Mouse (Mus musculus) lung, embryonic 15.5 days (tissue): ENCODE data around the gene Cul4b. TPM values are rescaled to one million over a fixed set of nuclear protein-coding genes. Genes with fewer than 3 reads are reported as not detected.

ENCODE experiments used
- ATAC-seq: fragments of 200-750 bp; cut with Nextera tagmentation; 2 replicates; pipeline ENCODE4 v1.8.0; 2017; ENCODE audit warnings: moderate number of reproducible peaks, borderline replicate concordance; ENCODE audit not compliant: low FRiP score, low TSS enrichment; ENCODE audit errors: extremely low read depth
- H3K27ac ChIP-seq: fragments of 300-500 bp; sonication (generic); 2 replicates; pipeline ENCODE4 v1.5.1; 2015; ENCODE audit warnings: moderate library complexity, mild to moderate bottlenecking, inconsistent platforms
- H3K27me3 ChIP-seq: fragments of 300-500 bp; sonication (generic); 2 replicates; pipeline ENCODE4 v1.6.1; 2015; ENCODE audit warnings: inconsistent platforms
- H3K36me3 ChIP-seq: fragments of 300-500 bp; sonication (generic); 2 replicates; pipeline ENCODE4 v1.6.1; 2015; ENCODE audit warnings: inconsistent platforms
- H3K4me1 ChIP-seq: fragments of 300-500 bp; sonication (generic); 2 replicates; pipeline ENCODE4 v1.6.1; 2015; ENCODE audit warnings: inconsistent platforms
- H3K4me2 ChIP-seq: fragments of 300-500 bp; sonication (generic); 2 replicates; pipeline ENCODE4 v1.6.1; 2015; ENCODE audit warnings: inconsistent platforms, mild to moderate bottlenecking, moderate library complexity
- H3K4me3 ChIP-seq: fragments of 300-500 bp; sonication (generic); 2 replicates; pipeline ENCODE4 v1.5.1; 2015; ENCODE audit warnings: mild to moderate bottlenecking, inconsistent platforms
- H3K9ac ChIP-seq: fragments of 300-500 bp; sonication (generic); 2 replicates; pipeline ENCODE4 v1.6.1; 2015; ENCODE audit warnings: inconsistent platforms
- H3K9me3 ChIP-seq: fragments of 300-500 bp; sonication (generic); 2 replicates; pipeline ENCODE4 v1.6.1; 2016; ENCODE audit warnings: inconsistent platforms
- WGBS: fragments of 180-500 bp; shearing (Covaris S2); methylation state at CpG from one replicate; pipeline ENCODE4 v1.1.7; 2015; 5-methylcytosine and 5-hydroxymethylcytosine counted together
- polyA plus RNA-seq: library from polyadenylated mRNA; unstranded; fragments of >200 nt; fragmentation: Nextera tagmentation; extraction: Ambion mirVana; gene quantifications from 2 replicates; pipeline ENCODE4 v1.2.1, GENCODE M21; 2015

The Cul4b gene
- polyA plus RNA-seq: 23.7 and 23.8 TPM in 2 replicates

DNA sequence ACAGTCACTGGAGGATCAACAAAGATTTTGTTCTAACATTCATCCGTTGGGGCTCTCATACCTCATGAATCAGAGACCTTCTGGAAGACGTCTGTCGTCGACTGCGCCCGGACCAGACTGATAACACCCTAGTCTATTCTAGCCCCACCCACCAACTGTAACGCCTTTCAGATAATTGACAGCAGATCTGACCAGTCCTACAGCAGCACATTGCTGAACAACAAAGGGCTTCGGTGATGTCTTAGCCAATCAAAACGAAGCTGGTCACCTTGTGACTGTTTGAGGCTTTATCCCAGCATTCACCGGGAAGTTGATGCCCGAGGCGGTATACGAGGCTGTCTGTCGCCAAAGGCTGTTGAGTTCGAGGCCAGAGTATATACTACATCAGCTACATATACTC is at the start of gene Cul4b:
Gene Cul4b (minus strand): TSS at position 119 of the 400 bp plus-strand sequence.
- Histone ChIP-seq H3K9me3 (no peaks in the 10 kb centered on the region), H3K4me3 (no peak within 1 kb of the TSS), H3K4me1 (no peaks in the 10 kb centered on the region), H3K27ac (no peak within 1 kb of the TSS), H3K36me3 (no peaks in the 10 kb centered on the region), H3K4me2 (no peak within 1 kb of the TSS), H3K27me3 (no peaks in the 10 kb centered on the region), H3K9ac (no peak within 1 kb of the TSS)
- WGBS: 75% methylated on average over 15 of the region's 15 CpGs
- no peak for ATAC-seq

DNA sequence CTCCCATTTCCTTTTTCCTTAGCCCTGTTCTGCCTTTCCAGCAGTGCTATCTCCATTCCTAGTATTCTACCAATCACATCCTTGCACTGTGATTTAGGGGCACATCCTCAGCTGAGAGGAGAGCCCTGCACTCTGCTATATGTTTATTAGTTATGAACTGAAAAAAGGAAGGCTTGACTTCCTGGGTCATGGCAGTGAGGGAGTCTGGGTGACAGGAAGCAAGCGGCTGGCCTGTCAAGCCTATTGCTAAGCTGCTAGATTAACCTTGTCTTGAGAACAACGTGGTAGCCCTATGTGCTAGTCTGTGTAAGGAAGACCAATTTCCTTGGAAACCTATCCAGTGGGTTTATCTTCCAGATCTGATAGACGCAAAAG is 25.0 kb upstream of the Cul4b start:
- ATAC-seq: peak; percentile 59; the same call in 1 of the 2 replicates
- peak overlapping the region; percentile 53 for H3K4me2 ChIP-seq
- no peaks in the 10 kb centered on the region for H3K9me3 ChIP-seq
- H3K27me3 ChIP-seq: no peaks in the 10 kb centered on the region
- 14% methylated on average over 3 of the region's 3 CpGs for WGBS
- H3K9ac ChIP-seq: peak overlapping the region; percentile 46
- no peaks in the 10 kb centered on the region for H3K4me1 ChIP-seq
- H3K27ac ChIP-seq: peak overlapping the region; percentile 77
- H3K36me3 ChIP-seq: no peaks in the 10 kb centered on the region
- peak overlapping the region; percentile 49 for H3K4me3 ChIP-seq

DNA sequence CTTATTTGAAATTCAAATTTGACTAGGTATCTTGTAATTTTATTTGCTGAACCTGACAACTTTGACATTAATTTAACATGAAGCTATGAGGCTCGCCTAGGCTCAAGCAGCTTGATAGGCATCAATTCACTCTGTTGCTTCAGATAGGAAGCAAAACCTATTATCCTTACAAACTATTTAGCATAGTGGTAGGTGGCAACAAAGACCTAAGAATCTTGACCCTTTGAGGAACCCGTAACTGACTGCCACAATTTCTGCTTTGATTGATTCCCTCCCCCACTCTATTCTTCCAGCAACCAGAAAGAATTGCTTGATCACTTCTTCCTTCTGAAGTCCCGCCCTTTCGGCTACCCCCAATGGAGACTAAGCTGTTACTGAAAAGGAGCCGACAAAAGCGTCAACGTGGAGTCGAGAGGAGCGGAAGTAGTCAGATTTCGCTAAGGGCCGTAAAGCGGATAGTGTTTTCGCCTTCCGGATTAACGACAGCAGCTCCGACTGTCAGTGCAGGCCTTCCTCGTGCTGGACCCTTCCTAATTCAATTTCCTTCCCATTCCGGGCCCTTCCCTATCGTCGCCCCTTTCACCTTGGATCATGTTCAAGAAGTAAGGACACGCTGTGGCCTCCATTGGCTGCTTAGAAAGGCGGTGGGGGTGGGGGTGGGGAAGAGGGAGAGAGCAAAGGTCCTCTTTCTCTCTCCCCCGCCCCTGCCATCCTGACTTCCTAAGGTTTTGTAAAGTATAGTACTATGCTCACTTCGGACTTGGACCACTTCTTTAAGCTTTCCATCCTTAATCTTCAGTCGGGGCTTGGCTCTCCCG is 24.4 kb upstream of the Cul4b start, which contains the start of gene Mcts1:
Gene Mcts1 (plus strand): TSS at position 402 of the 818 bp plus-strand sequence.
- ATAC-seq: peak; percentile 90

GRCm38 (mm10) chrX:38593180-38593889 is 17.3 kb upstream of the Cul4b start:
- 32% methylated on average over 5 of the region's 5 CpGs for WGBS
- H3K36me3 ChIP-seq: no peaks in the 10 kb centered on the region
- H3K4me3 ChIP-seq: no peak overlapping the region
- H3K9me3 ChIP-seq: no peaks in the 10 kb centered on the region
- H3K27me3 ChIP-seq: no peaks in the 10 kb centered on the region
- H3K9ac ChIP-seq: no peak overlapping the region
- no peaks in the 10 kb centered on the region for H3K4me1 ChIP-seq
- no peak overlapping the region for H3K27ac ChIP-seq
- H3K4me2 ChIP-seq: no peak overlapping the region
- ATAC-seq: no peak

More for the DNA sequence above, 24.4 kb upstream of the Cul4b start, which contains the start of gene Mcts1:
- H3K36me3 ChIP-seq: no peaks in the 10 kb centered on the region
- no peaks in the 10 kb centered on the region for H3K9me3 ChIP-seq
- peak within 1 kb of the TSS; percentile 77 for H3K27ac ChIP-seq
- 20% methylated on average over 26 of the region's 26 CpGs for WGBS
- H3K4me2 ChIP-seq: peak within 1 kb of the TSS; percentile 53
- peak within 1 kb of the TSS; percentile 49 for H3K4me3 ChIP-seq
- H3K4me1 ChIP-seq: no peaks in the 10 kb centered on the region
- H3K9ac ChIP-seq: peak within 1 kb of the TSS; percentile 46
- H3K27me3 ChIP-seq: no peaks in the 10 kb centered on the region

DNA sequence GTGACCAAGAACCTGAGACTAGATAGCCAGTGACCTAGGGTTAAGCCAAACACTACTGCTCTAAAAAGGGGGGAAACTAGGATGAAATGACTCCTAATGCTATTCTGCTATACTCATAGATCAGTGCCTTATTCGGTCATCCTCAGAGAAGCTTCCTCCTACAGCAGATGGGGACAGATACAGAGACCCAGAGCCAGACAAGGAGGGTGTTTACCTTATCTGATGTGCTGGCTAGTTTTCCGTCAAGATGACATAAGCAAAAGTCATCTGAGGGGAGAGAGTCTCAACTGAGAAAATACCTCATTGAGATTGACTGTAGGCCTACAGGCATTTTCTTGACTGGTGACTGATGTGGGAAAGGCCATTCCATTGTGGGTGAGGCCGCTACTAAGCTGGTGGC is 15.8 kb upstream of the Cul4b start:
- Histone ChIP-seq H3K36me3 (no peaks in the 10 kb centered on the region), H3K4me3 (no peak overlapping the region), H3K4me2 (no peak overlapping the region), H3K4me1 (no peaks in the 10 kb centered on the region), H3K27ac (no peak overlapping the region), H3K27me3 (no peaks in the 10 kb centered on the region), H3K9me3 (no peaks in the 10 kb centered on the region), H3K9ac (no peak overlapping the region)
- no peak for ATAC-seq
- 74% methylated on average over 3 of the region's 3 CpGs for WGBS

- Histone ChIP-seq H3K9me3 (no peaks in the 10 kb centered on the region), H3K27ac (no peak overlapping the region), H3K36me3 (no peaks in the 10 kb centered on the region), H3K4me2 (no peak overlapping the region), H3K4me1 (no peaks in the 10 kb centered on the region), H3K27me3 (no peaks in the 10 kb centered on the region), H3K9ac (no peak overlapping the region), H3K4me3 (no peak overlapping the region)
- ATAC-seq: no peak
- WGBS: 32% methylated on average over 4 of the region's 4 CpGs
Observed at GRCm38 (mm10) chrX:38589827-38590226, 13.8 kb upstream of the Cul4b start.

DNA sequence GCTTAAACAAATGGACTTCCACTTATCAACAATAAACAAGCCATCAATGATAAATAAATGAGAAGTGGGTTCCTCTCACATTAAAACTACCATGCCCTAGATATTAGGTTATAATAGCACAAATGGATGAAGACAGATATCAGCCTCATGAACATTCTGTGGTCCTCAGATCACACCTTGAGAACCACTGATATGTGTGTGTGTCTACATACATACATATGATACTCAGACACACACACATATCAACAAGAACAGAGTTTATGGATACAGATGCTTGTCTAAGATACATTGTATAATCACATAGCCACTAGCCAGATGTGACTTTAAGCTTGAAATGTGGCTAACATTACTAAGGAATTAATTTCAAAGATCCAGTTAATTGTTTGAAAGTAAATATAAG is 7.3 kb upstream of the Cul4b start:
- no peak overlapping the region for H3K27ac ChIP-seq
- H3K4me3 ChIP-seq: no peak overlapping the region
- no peak for ATAC-seq
- H3K4me2 ChIP-seq: no peak overlapping the region
- H3K9me3 ChIP-seq: no peaks in the 10 kb centered on the region
- no peaks in the 10 kb centered on the region for H3K4me1 ChIP-seq
- H3K27me3 ChIP-seq: no peaks in the 10 kb centered on the region
- no peaks in the 10 kb centered on the region for H3K36me3 ChIP-seq
- no peak overlapping the region for H3K9ac ChIP-seq

DNA sequence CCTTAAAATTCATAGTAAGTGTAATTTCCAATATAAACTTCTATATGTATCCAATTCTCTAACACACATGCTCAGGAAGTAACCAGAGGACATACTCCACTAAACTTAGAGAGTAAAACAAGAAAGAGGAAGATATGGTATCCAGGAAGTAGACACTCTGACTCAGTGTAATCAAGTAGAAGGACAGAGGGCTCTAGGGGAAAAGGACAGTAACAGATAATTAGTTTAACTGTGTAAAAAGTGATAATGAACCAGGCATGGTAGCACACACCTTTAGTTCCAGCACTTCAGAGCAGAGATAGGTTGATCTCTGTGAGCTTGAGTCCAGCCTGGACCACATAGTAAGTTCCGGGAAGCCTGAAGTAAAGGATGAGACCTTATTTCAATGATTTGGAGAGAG is 5.1 kb upstream of the Cul4b start:
- no peaks in the 10 kb centered on the region for H3K4me1 ChIP-seq
- H3K36me3 ChIP-seq: no peaks in the 10 kb centered on the region
- 94% methylated on average over 1 of the region's 1 CpGs for WGBS
- H3K9me3 ChIP-seq: no peaks in the 10 kb centered on the region
- H3K4me2 ChIP-seq: no peak overlapping the region
- ATAC-seq: no peak
- no peaks in the 10 kb centered on the region for H3K27me3 ChIP-seq
- no peak overlapping the region for H3K9ac ChIP-seq
- no peak overlapping the region for H3K27ac ChIP-seq
- no peak overlapping the region for H3K4me3 ChIP-seq

- Histone ChIP-seq H3K36me3 (no peaks in the 10 kb centered on the region), H3K27ac (no peak overlapping the region), H3K9me3 (no peaks in the 10 kb centered on the region), H3K9ac (no peak overlapping the region), H3K4me1 (no peaks in the 10 kb centered on the region), H3K27me3 (no peaks in the 10 kb centered on the region), H3K4me2 (no peak overlapping the region), H3K4me3 (no peak overlapping the region)
- ATAC-seq: no peak
- WGBS: 59% methylated on average over 6 of the region's 6 CpGs
Observed at GRCm38 (mm10) chrX:38566521-38567205, 9.3 kb downstream of the Cul4b start.

DNA sequence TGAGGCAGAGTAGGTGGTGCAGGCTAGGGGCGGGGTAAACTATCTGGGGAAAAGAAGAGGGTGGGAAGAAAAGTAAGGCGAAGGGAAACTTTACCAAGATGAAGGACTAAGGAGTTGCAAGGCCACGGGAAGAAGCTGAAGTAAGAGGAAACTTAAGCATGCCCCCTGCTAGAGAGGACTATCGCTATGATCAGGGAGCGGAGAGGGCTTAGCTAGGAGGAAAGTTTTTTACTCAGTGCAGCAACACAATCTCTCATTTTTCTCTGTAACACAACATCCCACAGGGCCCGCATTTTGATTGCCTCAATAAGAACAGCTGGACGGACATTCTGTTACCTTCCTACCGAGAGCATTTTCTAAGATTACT is 10.8 kb downstream of the Cul4b start:
- ATAC-seq: no peak
- H3K4me1 ChIP-seq: no peaks in the 10 kb centered on the region
- no peaks in the 10 kb centered on the region for H3K36me3 ChIP-seq
- H3K9me3 ChIP-seq: no peaks in the 10 kb centered on the region
- H3K27ac ChIP-seq: peak overlapping the region; percentile 87
- H3K9ac ChIP-seq: peak overlapping the region; percentile 32; the same call in 1 of the 2 replicates
- no peaks in the 10 kb centered on the region for H3K27me3 ChIP-seq
- peak overlapping the region; percentile 56 for H3K4me3 ChIP-seq
- WGBS: 10% methylated on average over 8 of the region's 8 CpGs
- H3K4me2 ChIP-seq: peak overlapping the region; percentile 49

GRCm38 (mm10) chrX:38564542-38565175 is 11.3 kb downstream of the Cul4b start:
- Histone ChIP-seq H3K4me1 (no peaks in the 10 kb centered on the region), H3K27me3 (no peaks in the 10 kb centered on the region), H3K27ac (peak overlapping the region; percentile 97), H3K9ac (peak overlapping the region; percentile 46), H3K36me3 (no peaks in the 10 kb centered on the region), H3K4me2 (peak overlapping the region; percentile 60), H3K9me3 (no peaks in the 10 kb centered on the region), H3K4me3 (peak overlapping the region; percentile 56)
- 12% methylated on average over 28 of the region's 52 CpGs for WGBS
- ATAC-seq: peak; percentile 94
